Mouse (Mus musculus): ENCODE measurements around the gene Iqsec1.
"Not testable (repeated sequence)": the region's sequence is repeated elsewhere in the genome, so short reads cannot be mapped to it uniquely, and the experiment has no call there.

Gene Iqsec1

GRCm38 (mm10) chr6:90644965-90645364 is 343.5 kb downstream of the Iqsec1 start:
- DNase-seq: no peak

GRCm38 (mm10) chr6:90643057-90643456 is 345.4 kb downstream of the Iqsec1 start:
- no peak for DNase-seq

DNA sequence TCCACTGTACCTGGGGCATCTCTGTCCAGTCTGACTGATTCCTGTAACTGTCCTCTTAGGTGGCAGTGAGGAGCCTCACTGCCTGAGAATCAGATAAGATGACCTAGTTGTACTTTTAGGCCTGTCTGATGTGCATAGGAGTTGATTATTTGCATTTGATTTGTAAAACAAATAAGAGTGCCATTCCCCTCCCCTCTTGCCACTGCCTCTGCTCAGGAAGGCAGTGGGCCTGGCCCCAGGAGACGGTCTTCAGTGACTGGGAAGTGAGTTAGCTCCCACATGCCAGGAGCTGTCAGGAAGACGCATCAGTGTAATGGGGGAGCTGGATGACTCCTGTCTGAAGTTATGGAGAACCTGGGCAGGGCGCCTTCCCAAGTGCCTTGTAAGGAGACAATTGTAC is 352.9 kb downstream of the Iqsec1 start:
- DNase-seq: no peak

GRCm38 (mm10) chr6:90635081-90635480 is 353.4 kb downstream of the Iqsec1 start:
- no peak for DNase-seq

DNA sequence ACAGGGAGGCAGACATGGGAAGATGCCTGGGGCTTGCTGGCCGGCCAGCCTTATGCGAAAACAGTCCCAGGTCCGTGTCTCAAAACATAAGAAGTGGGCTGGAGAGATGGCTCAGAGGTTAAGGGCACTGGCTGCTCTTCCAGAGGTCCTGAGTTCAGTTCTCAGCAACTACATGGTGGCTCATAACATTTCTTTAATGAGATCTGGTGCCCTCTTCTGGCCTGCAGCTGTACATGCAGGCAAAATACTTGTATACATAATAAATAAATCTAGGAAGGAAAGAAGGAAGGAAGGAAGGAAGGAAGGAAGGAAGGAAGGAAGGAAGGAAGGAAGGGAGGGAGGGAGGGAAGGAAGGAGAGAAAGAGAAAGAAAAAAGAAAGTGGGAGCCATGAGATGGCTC is 356.0 kb downstream of the Iqsec1 start:
- DNase-seq: not testable (repeated sequence)

DNA sequence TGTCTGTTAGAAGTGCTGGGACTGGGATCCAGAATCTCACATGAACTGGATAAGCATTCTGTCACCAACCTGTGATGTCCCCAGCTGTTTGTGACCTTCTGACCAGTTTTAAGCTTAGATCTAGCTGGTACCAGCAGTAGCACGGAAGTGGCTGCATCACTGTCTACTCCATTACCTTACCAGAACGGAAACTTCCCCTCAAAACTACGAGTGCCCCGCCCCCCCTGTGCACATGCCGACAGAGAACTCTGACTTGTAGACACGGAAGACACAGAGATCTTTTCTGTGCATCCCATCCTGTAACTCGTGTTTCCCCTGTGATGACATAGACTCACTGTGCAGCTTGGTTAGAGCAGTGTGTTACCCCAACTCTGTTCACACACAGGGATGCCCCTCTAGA is 358.1 kb downstream of the Iqsec1 start:
- no peak for DNase-seq

DNA sequence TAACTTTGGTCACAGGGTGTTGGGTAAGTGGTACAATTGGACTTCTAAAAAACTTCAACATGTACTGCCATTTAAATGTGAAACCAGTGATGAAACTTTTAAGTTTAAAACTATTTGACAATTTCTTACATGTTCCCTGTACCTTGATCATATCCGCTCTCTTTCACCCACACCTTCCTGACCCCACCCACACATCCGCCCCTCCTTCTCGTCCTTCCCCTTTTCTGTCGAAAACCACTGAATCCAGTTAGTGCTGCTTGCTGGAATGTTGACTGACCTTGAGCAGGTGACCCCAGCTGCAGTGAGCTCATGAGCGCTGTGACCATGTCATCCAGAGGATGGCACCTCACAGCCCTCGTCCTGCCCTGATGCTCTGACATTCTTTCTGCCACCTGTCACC is 359.0 kb downstream of the Iqsec1 start:
- no peak for DNase-seq

DNA sequence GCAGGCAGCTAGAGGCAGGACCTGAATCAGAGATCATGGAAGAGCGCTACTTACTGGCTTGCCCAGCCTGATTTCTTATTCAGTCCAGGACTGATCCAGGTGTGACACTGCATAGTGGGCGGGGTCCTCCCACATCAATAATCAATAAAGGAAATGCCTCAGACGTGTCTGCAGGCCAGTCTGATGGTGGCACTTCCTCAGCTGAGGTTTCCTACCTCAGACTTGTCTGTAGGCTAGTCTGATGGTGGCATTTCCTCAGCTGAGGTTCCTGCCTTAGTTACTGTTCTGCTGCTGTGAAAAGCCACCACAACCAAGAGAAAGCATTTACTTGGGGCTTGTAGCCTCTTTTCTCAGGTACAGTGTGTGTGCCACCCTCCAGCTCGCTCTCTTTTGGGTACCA is 360.9 kb downstream of the Iqsec1 start:
- no peak for DNase-seq

GRCm38 (mm10) chr6:90625207-90625994 is 363.1 kb downstream of the Iqsec1 start:
- no peak for DNase-seq

GRCm38 (mm10) chr6:90624733-90625132 is 363.8 kb downstream of the Iqsec1 start:
- DNase-seq: no peak

GRCm38 (mm10) chr6:90624184-90624583 is 364.3 kb downstream of the Iqsec1 start:
- DNase-seq: no peak

- DNase-seq: no peak
Observed at GRCm38 (mm10) chr6:90623456-90623836, 365.0 kb downstream of the Iqsec1 start.

DNA sequence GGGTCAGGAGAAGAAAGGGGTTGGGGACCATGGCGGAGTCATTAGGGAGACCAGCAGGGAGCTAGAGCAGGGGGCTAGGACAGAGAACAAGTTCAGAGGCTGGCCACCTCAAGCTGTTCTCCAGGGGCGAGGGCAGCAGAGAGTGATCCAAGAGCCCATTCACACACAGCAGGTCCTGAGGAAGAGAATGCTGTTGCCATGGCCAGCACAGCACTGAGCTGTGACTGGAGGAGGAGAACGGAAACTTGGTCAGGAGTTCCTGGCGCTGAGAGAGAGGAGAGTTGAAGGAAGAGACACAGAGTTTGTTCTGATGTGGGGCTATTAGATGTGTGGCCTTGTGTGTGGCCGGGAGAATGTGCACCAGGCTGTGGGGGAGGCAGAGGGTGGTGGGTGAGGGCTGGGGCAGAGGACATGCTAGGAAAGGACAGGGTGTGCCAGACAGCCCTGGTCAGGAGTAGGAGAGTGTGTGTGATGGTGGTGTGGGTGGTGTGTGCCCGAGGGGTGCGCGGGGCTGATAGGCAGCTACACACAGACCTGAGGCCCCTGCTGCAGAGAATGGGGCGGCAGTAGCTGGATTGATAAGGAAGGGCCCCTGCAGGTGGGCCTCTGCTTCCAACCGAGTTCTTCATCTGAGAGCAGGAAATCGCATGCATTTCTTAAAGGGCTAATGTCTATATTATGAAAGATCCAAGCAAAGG is 365.6 kb downstream of the Iqsec1 start:
- no peak for DNase-seq

DNA sequence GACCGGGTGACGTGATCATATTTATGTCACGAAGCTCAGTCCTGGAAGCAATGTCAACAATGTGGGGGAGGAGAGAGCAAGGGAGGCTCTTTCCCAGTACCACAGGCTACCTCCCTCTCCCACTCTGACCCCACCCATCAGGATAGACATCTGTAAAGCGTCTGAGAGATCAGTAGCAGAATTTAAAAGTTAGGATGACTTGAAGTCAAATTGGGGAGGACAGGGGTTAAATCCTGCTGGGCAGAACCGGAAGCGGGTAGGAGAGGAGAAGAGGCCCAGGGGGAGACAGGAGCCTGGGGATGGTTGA is 366.9 kb downstream of the Iqsec1 start:
- no peak for DNase-seq

- DNase-seq: no peak
Observed at GRCm38 (mm10) chr6:90620791-90621583, 367.5 kb downstream of the Iqsec1 start.

DNA sequence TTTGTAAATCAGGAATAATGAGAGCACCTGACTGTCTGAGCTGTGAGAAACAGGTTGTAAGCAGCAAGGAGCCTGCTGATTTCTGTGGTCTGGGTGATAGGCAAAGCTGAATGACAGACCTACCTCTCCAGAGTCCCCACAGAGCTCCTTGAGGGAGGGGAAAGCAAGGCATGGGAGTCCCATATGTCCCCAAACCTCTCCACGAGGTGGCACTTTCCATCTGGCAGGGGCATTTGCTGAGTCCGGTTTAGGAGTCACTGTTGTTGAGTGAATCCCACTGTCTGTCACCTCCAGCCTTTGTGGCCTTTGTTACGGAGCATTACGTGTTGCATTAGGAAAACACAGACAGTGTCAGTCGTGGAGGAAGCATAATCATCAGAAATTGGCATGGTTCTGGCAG is 368.5 kb downstream of the Iqsec1 start:
- no peak for DNase-seq

DNA sequence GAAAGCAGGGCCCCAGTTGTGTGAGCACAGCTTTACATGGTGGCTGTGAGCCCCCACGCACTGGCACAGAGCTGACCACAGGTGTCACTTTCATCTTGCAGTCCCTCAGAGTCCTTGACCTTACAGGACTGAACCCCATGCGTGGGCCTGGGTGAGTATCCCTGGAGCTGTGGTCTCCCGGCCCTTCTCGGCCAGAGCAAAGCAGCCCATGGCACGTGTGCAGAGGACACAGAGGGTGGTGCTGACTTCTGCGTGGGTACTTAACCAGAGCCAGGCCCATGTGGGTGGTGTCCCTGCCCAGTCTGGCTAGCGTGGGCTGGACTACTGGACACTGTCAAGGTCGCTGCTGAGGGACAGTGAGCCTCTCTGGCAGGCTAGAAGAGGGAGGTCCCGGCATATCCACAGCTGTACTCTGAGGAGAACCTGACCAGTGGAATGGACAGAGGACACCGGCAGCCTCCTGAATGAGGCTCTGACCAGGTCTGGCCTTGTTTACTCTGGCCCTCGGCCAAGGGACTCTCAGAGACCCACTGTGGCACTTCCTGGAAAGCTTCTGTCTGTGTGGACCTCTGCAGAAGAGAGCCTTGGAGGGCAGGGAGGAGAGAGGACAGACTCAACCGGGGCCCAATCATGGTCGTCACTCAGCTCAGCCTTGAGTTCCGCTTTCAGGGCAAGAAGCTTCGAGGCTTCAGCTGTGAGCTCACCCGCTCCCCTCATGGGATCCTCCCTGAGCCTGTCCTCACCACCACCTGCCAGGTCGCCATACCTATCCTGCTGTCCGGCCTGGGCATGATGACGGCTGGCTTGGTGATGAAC is 369.5 kb downstream of the Iqsec1 start:
- no peak for DNase-seq

GRCm38 (mm10) chr6:90618274-90618673 is 370.2 kb downstream of the Iqsec1 start:
- no peak for DNase-seq

- no peak for DNase-seq
Observed at GRCm38 (mm10) chr6:90616481-90616880, 372.0 kb downstream of the Iqsec1 start.

- DNase-seq: no peak
Observed at GRCm38 (mm10) chr6:90615991-90616390, 372.5 kb downstream of the Iqsec1 start.

DNA sequence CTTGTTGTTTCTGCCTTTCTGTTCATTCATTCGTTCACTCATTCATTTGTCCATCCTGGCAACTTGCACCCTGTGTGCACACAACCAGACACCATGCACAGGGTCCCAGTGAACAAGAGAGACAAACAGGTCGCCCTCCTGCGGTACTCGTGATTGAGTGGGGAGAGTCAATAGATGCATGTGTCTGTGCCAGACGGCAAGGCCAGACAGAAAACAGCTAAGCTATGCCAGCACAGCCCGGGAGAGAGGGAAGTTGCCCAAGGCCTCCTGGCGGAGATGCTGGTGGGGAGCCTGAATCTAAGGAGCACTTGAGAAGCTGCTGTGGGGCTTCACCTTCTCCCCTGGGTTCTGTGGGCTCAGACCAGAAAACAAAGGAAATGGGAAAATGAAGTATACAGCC is 373.1 kb downstream of the Iqsec1 start:
- no peak for DNase-seq

- DNase-seq: no peak
Observed at GRCm38 (mm10) chr6:90613277-90613676, 375.2 kb downstream of the Iqsec1 start.

DNA sequence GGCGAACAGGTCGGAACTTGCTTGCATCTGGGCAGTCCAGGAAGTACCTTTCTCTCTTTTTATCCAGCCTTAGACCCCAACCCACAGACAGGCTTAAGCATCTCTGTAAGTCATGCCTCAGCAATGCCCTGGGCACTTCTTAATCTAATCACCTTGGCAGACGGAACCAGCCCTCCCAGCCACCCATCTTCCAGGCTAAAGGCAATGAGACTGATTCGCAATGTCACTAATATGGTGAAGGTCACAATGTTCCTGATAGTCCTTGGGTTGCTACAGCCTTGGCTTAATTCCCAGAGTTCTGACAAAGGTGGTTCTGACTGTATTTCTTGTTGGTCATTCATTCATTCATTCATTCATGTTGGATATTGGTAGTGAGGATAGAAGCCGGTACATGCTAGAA is 378.2 kb downstream of the Iqsec1 start:
- DNase-seq: no peak
